Mouse (Mus musculus): ENCODE data around the gene Rbfox3. TPM values are rescaled to one million over a fixed set of nuclear protein-coding genes. Genes with fewer than 3 reads are reported as not detected.
"Not testable (repeated sequence)": the region's sequence is repeated elsewhere in the genome, so short reads cannot be mapped to it uniquely, and the experiment has no call there.

Rbfox3 gene
- total RNA-seq, 2 experiments from 2014 or later, result 0.26 to 0.63 TPM

- no peak for DNase-seq
Measured at GRCm38 (mm10) chr11:118825280-118826094, 85.9 kb downstream of the Rbfox3 start.

GRCm38 (mm10) chr11:118821353-118821752, 90.0 kb downstream of the Rbfox3 start:
- peak; percentile 28 for DNase-seq

DNA sequence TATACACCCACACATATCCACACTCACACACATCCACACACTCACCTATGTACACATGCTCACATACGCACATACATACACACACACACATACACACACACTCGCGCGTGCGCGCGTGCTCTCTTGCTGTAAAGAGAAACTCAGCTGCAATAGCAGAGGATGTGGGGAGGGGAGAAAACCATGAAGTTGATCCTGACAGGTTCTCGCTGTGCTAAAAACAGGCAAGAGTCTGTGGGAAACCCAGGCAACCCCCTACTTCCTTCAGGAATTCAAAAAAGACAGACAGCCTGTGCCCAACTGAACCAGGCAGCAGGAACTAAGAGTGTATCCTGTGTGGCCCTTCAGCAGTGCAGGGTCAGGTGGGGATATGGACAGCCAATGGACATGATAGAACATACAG, 92.9 kb downstream of the Rbfox3 start:
- no peak for DNase-seq

DNA sequence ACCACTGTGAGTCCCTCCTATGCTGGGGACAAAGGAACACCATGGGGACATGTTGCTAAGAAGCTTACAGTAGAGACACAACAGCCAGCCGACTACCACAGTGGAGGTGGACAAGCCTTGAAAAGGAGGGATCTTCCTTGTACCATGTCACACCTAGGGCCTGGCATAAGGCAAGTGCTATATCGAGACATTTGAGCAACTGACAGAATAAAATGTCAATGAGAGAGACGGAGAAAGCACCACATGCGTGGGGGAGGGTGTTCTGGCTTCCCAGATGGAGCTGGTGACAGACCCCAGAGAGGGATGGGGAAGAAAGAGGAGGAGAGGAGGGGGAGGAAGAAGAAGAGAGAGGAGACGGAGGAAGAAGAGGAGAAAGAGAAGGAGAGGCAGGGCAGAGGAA, 96.3 kb downstream of the Rbfox3 start:
- DNase-seq, result no peak

DNA sequence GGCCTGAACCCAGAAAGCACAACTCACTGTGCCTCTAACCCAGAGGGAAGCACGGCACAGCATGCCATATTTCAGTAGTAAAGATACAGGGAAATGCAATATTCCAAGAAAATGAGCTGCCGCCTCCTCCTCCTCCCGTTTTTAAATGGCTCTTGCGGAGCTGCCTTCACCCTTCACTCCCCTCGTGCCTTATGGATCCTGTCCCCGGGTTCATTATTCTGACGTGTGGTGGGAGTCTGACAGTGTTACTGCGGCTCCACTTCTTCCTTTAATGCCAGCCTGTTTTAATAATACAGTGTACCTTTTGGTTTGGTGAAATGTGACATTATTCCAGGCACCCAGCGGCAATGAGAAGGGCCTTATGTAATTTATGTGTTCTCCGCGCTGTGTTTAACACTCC, 97.5 kb downstream of the Rbfox3 start:
- DNase-seq, result no peak

- no peak for DNase-seq
Measured at GRCm38 (mm10) chr11:118811404-118811803, 100.0 kb downstream of the Rbfox3 start.

DNA sequence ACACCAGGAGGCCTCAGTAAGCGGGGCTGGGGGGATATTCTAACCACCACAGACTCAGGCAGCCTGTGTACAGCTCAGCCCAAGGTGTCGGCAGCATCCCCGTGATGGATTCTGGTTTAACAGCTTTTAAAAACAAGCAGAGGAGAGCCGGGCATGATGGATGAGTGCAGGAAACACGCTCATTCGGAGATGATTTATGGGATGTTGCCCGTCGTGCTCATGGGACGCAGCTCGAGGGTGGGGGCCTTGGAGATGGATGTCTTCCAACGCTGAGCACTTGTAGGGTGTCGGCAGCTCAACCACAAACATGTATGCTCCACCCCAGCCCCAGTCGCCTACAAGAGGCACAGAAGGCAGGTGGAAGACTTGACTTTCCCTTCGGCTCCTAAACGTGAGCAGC, 103.9 kb downstream of the Rbfox3 start:
- DNase-seq, result no peak

DNA sequence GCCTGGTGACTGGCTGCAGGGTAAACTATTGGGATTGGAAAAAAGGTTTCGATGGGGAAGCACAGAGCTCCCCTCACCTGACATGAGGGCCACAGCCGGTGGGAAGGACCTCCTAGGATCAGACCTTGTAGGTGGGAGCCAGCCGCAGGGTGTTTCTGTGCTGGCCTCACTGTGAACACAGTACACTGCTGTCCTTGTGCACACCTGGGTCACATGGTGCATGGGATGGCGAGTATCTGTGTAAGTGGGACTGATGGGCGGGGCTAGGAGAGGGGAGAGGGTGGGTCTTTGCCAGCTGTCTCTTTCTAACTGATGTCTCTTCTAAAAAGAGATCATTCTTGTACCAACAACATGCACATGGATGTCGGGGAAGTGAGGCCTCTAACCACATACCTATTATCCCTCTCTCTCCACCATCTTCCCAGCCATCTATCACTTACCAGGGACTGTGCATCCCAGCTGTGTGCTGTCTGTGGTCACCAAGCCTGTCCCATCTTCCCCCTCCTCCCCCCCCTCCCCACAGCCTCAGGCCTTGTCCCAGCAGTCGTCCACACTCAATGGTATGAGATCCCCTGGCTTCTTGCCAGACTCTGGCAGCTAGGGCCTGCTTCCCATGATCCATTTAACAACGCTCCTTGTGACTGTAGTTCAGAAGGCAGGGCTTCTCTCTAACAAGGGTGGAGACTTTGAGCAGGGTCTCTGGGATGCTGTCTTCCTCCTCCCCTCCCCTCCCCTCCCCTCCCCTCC, 116.4 kb downstream of the Rbfox3 start:
- peak; percentile 37 for DNase-seq

DNA sequence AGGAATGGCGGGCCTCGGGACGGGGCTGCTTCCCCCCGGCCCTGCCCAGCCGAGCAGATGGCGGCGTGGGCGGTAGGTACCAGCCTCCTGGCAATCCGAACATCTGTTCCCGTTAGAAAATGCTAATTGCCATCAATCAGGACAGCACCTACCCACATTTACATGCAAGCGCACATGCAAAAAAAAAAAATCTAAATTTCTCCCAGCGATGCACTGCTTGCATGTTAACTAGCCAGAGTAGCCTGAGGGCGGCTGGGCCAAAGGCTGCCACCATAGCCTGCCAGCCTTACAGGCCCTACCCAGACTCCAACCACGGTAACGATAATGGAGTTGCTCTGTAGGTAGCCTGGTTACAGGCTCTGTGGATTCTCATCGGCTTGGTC, 117.8 kb downstream of the Rbfox3 start:
- DNase-seq, result no peak

DNA sequence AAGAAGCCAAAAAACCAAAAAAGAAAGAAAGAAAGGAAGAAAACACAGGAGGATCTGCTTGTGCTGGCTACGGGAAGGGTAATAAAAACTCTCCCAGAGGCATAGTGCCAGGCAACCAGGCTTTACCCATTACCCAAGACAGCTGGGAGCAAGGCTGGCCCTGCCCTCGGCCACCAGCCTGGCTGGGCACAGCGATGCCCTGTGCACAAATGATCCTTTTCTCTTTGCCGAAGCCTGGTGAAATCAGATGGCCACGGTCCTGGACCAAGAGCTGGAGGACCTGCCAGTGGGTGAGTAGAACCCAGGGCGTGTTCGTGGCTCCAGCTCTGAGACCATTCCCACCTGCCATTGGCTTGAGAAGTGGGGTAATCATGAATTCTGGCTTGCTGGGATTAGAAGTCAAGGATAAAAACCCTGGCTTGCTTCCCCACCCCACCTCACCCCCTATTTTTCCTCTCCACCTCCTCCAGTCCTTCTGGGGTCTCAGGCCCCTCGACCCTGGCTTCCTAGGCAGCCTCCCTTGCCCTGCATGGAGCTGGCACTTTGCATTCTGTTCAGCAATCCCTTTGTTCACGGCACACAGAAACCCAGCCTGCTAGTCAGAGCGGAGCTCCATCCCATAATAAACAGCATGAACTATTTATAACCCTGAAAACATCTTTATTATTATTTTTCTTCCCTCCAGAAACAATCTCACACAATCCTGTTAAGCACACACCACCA, 118.3 kb downstream of the Rbfox3 start:
- DNase-seq, result peak; percentile 38

DNA sequence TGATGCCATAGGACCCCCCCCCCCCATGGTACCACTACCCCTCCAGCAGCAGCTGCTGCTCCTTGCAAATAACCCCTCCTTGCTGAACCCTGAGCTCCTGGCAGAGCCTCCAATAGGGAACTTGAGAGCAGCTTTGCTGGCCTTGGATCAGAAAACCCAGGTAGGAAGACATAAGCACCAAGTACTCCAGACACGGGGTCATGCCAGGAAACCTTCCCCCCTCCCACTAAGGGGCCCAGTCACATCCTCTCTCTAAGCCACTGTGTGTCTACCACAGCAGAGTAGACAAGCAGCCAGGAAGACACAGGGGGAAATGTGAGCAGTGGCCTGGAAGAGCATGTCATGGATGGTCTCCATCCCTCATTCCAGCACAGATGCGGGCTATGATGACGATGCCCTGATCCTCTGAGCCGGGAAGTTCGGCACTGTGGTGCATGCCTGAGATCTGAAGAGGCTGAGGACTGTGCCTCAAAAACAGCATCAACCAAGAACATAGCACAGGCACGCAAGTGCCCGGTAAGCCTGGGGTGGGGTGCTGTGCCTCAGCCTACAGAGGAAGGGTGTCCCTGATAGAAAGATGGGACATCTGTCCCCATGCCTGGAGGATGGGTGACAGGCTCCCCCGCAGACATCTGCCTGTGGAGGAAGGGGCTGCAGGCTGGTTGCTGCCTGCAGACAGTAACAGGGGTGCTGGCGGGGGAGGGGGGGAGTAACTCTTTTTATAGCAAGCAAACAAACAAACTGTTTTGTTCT, 119.1 kb downstream of the Rbfox3 start:
- DNase-seq, result no peak

GRCm38 (mm10) chr11:118791391-118791790, 120.0 kb downstream of the Rbfox3 start:
- DNase-seq, result no peak

- no peak for DNase-seq
Measured at GRCm38 (mm10) chr11:118788091-118788490, 123.3 kb downstream of the Rbfox3 start.

GRCm38 (mm10) chr11:118782677-118783076, 128.7 kb downstream of the Rbfox3 start:
- no peak for DNase-seq

- peak; percentile 64 for DNase-seq
Measured at GRCm38 (mm10) chr11:118775753-118776152, 135.6 kb downstream of the Rbfox3 start.

DNA sequence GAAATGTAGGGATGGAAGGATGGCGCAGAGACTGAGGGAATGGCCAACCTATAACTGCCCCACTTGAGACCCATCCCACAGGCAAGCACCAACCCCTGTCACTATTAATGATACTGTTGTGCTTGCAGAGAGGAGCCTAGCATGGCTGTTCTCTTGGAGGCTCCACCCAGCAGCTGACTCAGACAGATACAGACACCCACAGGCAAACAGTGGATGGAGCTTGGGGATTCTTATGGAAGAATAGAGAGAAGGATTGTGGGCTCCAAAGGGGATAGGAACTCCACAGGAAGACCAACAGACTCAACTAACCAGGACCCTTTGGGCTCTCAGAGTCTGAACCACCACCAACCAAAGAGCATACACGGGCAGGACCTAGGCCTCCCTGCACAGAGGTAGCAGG, 136.6 kb downstream of the Rbfox3 start:
- not testable (repeated sequence) for DNase-seq

GRCm38 (mm10) chr11:118773076-118773583, 138.3 kb downstream of the Rbfox3 start:
- no peak for DNase-seq

DNA sequence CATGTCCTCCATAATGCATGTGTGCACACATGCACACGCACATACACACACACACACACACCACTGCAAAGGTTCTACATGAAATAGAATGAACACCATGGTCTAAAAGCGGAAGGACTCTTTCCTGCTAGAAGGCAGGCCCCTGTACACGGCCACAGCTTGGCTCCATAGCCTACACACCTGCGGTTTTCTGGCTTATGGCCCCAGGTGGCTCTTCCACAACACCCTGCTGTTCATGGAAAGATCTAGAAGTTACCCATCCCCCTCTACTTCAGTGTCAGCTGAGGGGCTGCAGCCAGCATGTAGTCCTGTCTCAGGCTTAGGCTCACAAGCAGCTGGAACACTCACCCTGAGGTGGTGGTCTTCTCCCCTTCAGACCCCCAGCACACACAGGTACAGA, 140.0 kb downstream of the Rbfox3 start:
- DNase-seq, result no peak

DNA sequence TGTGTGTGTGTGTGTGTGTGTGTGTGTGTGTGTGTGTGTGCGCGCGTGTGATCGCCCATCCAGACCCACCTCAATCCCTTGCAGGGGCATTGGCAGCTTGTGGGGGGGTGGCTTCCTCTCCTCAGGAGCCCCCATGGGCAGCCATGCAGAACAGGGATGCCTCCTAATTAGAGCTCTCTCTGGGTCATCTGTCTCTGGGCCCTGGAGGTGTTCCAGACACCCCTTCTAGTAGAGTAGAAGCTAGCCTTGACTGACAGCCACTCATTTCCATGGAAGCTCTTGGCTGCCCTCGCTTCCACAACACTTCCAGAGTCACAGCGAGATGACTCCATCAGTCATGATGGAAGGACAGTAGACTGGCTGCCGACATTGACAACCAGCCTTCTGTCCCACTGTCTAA, 140.6 kb downstream of the Rbfox3 start:
- no peak for DNase-seq

DNA sequence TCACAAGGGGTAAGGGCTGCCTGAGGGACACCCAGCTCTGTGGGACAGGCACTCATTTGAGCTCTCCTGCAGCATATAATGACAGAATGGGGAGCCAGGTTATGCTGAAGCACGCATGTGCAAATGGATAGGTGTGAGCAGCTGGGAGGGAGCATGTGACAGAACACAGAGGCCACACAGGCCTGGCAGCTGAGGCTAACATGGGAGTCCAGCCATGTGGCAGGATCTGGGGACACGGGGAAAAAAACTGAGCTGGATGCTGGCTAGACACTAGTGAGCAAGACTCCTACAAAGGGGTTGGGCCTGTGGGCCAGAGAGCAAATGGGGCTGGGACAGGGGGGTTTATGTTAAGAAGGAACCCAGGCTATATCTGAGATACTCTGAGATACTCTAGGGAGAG, 141.9 kb downstream of the Rbfox3 start:
- no peak for DNase-seq

GRCm38 (mm10) chr11:118768441-118768840, 143.0 kb downstream of the Rbfox3 start:
- DNase-seq, result no peak

GRCm38 (mm10) chr11:118767411-118767810, 144.0 kb downstream of the Rbfox3 start:
- no peak for DNase-seq
